Mouse (Mus musculus) intestine, embryonic 15.5 days (tissue): ENCODE results near the gene Sgo2a. TPM values are rescaled to one million over a fixed set of nuclear protein-coding genes. Genes with fewer than 3 reads are reported as not detected.

Source experiments
- ATAC-seq: fragments of 200-750 bp; cut with Nextera tagmentation; 2 replicates; pipeline ENCODE4 v1.8.0; 2017; ENCODE audit warnings: moderate TSS enrichment, moderate library complexity
- H3K27ac ChIP-seq: fragments of 300-500 bp; sonication (generic); 2 replicates; pipeline ENCODE4 v1.5.1; 2015; ENCODE audit warnings: mild to moderate bottlenecking, inconsistent platforms
- H3K27me3 ChIP-seq: fragments of 300-500 bp; sonication (generic); replicated peaks from 2 replicates; pipeline ENCODE4 v1.6.1; 2015; ENCODE audit warnings: inconsistent platforms
- H3K36me3 ChIP-seq: fragments of 300-500 bp; sonication (generic); 2 replicates; pipeline ENCODE4 v1.6.1; 2015; ENCODE audit warnings: inconsistent platforms
- H3K4me1 ChIP-seq: fragments of 300-500 bp; sonication (generic); replicated peaks from 2 replicates; pipeline ENCODE4 v1.6.1; 2015; ENCODE audit warnings: inconsistent platforms
- H3K4me2 ChIP-seq: fragments of 300-500 bp; sonication (generic); replicated peaks from 2 replicates; pipeline ENCODE4 v1.6.1; 2015; ENCODE audit warnings: mild to moderate bottlenecking, inconsistent platforms
- H3K4me3 ChIP-seq: fragments of 300-500 bp; sonication (generic); replicated peaks from 2 replicates; pipeline ENCODE4 v1.5.1; 2015; ENCODE audit warnings: inconsistent platforms
- H3K9ac ChIP-seq: fragments of 300-500 bp; sonication (generic); 2 replicates; pipeline ENCODE4 v1.6.1; 2015; ENCODE audit warnings: inconsistent platforms
- H3K9me3 ChIP-seq: fragments of 300-500 bp; sonication (generic); 2 replicates; pipeline ENCODE4 v1.6.1; 2016; ENCODE audit warnings: inconsistent platforms
- WGBS: fragments of 180-500 bp; shearing (Covaris S2); methylation state at CpG from one replicate; pipeline ENCODE4 v1.1.7; 2015; 5-methylcytosine and 5-hydroxymethylcytosine counted together
- polyA plus RNA-seq: library from polyadenylated mRNA; unstranded; fragments of >200 nt; fragmentation: Nextera tagmentation; extraction: Ambion mirVana; gene quantifications from 2 replicates; pipeline ENCODE4 v1.2.1, GENCODE M21; 2015

Sgo2a gene
- 12.1 and 16.0 TPM in 2 replicates for polyA plus RNA-seq

DNA sequence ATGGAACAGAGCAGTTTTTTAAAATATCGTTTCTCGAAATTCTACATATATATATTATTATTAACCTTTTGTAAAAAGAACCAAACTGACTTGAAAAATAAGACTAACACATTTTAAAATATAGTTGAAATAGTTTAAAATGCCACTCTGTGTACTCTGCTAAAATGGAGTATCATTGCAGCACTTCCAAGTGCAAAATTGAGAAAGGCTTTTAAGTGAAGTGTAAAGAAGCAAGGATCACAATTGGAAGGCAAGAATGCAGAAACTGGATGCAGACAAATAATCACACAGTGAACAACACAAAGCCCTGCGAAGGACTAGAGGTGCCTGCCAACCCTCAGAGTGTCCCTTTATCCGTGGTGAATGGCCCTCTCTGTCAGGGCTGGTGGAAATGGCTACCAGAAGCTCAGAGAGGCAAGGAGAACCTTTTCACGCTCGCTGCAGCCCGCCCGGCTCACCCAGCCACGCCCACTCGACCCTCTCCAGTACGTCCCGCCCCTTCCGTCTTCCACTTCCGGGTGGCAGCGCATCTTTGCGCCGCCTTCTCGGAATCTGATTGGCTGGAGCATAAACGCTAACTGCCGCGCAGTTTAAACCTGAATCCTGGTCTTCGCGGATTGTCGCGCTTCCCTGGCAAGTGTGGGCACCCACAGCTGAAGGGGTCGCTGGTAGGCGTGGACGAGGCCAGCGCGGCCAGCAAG, at the start of gene Sgo2a:
Gene Sgo2a (plus strand): TSS at position 540 of the 701 bp plus-strand sequence.
- Histone ChIP-seq H3K27ac (peak within 1 kb of the TSS; percentile 73), H3K9me3 (no peaks in the 10 kb centered on the region), H3K9ac (peak within 1 kb of the TSS; percentile 82), H3K4me3 (peak within 1 kb of the TSS; percentile 90), H3K4me2 (peak within 1 kb of the TSS; percentile 74), H3K4me1 (peaks cover 12% of the 10 kb centered on the region; the same call in 1 of the 2 replicates), H3K27me3 (no peaks in the 10 kb centered on the region), H3K36me3 (no peaks in the 10 kb centered on the region)
- WGBS = 6% methylated on average over 30 of the region's 30 CpGs
- ATAC-seq = peak; percentile 99

GRCm38 (mm10) chr1:57947552-57948347, 48.0 kb upstream of the Sgo2a start:
- 18% methylated on average over 2 of the region's 2 CpGs for WGBS
- H3K27me3 ChIP-seq = no peaks in the 10 kb centered on the region
- no peak overlapping the region for H3K27ac ChIP-seq
- H3K4me2 ChIP-seq = no peak overlapping the region
- H3K4me3 ChIP-seq = no peak overlapping the region
- H3K4me1 ChIP-seq = no peaks in the 10 kb centered on the region
- ATAC-seq = no peak
- H3K36me3 ChIP-seq = no peaks in the 10 kb centered on the region
- H3K9ac ChIP-seq = no peak overlapping the region
- H3K9me3 ChIP-seq = no peaks in the 10 kb centered on the region

- no peaks in the 10 kb centered on the region for H3K27me3 ChIP-seq
- H3K4me1 ChIP-seq = no peaks in the 10 kb centered on the region
- H3K4me2 ChIP-seq = no peak overlapping the region
- H3K4me3 ChIP-seq = no peak overlapping the region
- 22% methylated on average over 1 of the region's 1 CpGs for WGBS
- no peak overlapping the region for H3K27ac ChIP-seq
- H3K9me3 ChIP-seq = no peaks in the 10 kb centered on the region
- H3K9ac ChIP-seq = no peak overlapping the region
- H3K36me3 ChIP-seq = no peaks in the 10 kb centered on the region
- no peak for ATAC-seq
These were observed 46.6 kb upstream of the Sgo2a start for GRCm38 (mm10) chr1:57949195-57949594.

DNA sequence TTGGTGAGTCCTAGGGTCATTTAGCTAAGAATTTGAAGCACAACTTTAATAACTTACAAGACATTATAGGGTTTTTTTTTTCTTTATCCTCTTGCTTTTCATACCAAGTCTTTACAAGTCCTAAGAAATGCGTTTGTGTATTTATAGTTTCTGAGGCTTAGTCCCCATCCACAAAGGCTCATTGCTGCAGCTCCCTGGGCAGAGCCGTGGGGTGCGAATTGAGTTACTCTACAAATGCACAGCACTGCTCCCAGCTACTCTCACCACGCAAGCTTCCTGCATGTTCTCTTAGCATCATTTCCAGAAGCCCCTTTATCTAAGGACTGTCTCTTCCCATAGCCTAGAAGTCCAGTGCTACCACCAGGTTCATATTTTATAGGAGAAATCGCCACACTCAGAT, 46.1 kb upstream of the Sgo2a start:
- Histone ChIP-seq H3K9ac (no peak overlapping the region), H3K27ac (no peak overlapping the region), H3K27me3 (no peaks in the 10 kb centered on the region), H3K9me3 (no peaks in the 10 kb centered on the region), H3K4me2 (no peak overlapping the region), H3K36me3 (no peaks in the 10 kb centered on the region), H3K4me1 (no peaks in the 10 kb centered on the region), H3K4me3 (no peak overlapping the region)
- 82% methylated on average over 5 of the region's 5 CpGs for WGBS
- no peak for ATAC-seq

DNA sequence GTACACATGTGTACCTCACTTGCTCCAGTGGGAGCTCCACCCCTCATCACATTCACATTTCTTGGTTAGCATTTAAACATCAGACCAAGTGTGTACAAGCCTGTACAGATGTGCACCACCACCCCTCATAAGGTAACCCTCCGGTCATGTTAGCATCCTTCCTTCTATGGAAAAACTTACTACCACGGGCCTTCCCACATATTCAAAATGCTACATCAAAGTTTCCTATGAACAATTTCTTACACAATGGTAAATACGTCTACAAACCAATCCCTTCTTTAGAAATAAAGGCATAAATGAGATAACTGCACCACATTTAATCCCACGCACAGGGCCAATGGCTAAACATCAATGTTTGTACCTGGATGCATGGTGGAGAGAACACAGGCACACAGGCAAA, 43.3 kb upstream of the Sgo2a start:
- H3K4me1 ChIP-seq = no peaks in the 10 kb centered on the region
- no peaks in the 10 kb centered on the region for H3K27me3 ChIP-seq
- H3K4me2 ChIP-seq = no peak overlapping the region
- ATAC-seq = no peak
- WGBS = 96% methylated on average over 4 of the region's 4 CpGs
- no peak overlapping the region for H3K27ac ChIP-seq
- H3K36me3 ChIP-seq = 0 out of 2 replicates have a peak, but pooled peaks cover 3% of the 10 kb centered on the region
- H3K9ac ChIP-seq = no peak overlapping the region
- no peak overlapping the region for H3K4me3 ChIP-seq
- no peaks in the 10 kb centered on the region for H3K9me3 ChIP-seq

- no peak overlapping the region for H3K9ac ChIP-seq
- H3K27ac ChIP-seq = no peak overlapping the region
- 84% methylated on average over 16 of the region's 16 CpGs for WGBS
- ATAC-seq = no peak
- no peaks in the 10 kb centered on the region for H3K9me3 ChIP-seq
- H3K4me2 ChIP-seq = no peak overlapping the region
- H3K4me3 ChIP-seq = no peak overlapping the region
- H3K36me3 ChIP-seq = 0 out of 2 replicates have a peak, but pooled peaks cover 3% of the 10 kb centered on the region
- no peaks in the 10 kb centered on the region for H3K27me3 ChIP-seq
- no peaks in the 10 kb centered on the region for H3K4me1 ChIP-seq
These were observed 42.0 kb upstream of the Sgo2a start for GRCm38 (mm10) chr1:57953586-57954375.

DNA sequence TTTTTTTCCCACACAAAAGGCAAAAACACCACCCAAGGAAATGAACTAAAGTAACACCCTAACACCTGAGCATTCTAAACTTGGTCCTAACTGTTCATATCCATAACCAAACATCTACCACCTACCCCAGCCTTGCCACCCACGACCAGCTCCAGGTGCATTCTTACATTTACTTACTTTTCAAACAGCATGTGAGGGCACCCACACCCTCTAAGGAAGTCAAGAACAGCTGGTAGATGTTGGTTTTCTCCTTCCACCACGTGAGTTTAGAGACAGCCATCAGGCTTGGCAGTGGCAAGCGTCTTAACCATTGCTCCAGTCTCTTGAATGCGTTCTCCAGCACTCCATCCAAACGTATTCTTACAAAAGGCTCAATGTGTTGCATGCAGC, 41.4 kb upstream of the Sgo2a start:
- no peak overlapping the region for H3K4me3 ChIP-seq
- H3K27ac ChIP-seq = no peak overlapping the region
- ATAC-seq = no peak
- 0 out of 2 replicates have a peak, but pooled peaks cover 4% of the 10 kb centered on the region for H3K36me3 ChIP-seq
- H3K9ac ChIP-seq = no peak overlapping the region
- no peaks in the 10 kb centered on the region for H3K9me3 ChIP-seq
- 87% methylated on average over 5 of the region's 5 CpGs for WGBS
- H3K27me3 ChIP-seq = no peaks in the 10 kb centered on the region
- no peak overlapping the region for H3K4me2 ChIP-seq
- no peaks in the 10 kb centered on the region for H3K4me1 ChIP-seq

- H3K4me1 ChIP-seq = no peaks in the 10 kb centered on the region
- H3K4me3 ChIP-seq = no peak overlapping the region
- H3K9ac ChIP-seq = no peak overlapping the region
- H3K36me3 ChIP-seq = 0 out of 2 replicates have a peak, but pooled peaks cover 8% of the 10 kb centered on the region
- H3K27ac ChIP-seq = no peak overlapping the region
- ATAC-seq = no peak
- no peak overlapping the region for H3K4me2 ChIP-seq
- H3K9me3 ChIP-seq = no peaks in the 10 kb centered on the region
- H3K27me3 ChIP-seq = no peaks in the 10 kb centered on the region
- WGBS = 97% methylated on average over 1 of the region's 1 CpGs
These were observed 40.0 kb upstream of the Sgo2a start for GRCm38 (mm10) chr1:57955774-57956173.

GRCm38 (mm10) chr1:57969327-57970271, 26.2 kb upstream of the Sgo2a start:
- Histone ChIP-seq H3K4me3 (peak overlapping the region; percentile 83), H3K27me3 (no peaks in the 10 kb centered on the region), H3K27ac (peak overlapping the region; percentile 71), H3K4me2 (peak overlapping the region; percentile 75), H3K9me3 (no peaks in the 10 kb centered on the region), H3K9ac (peak overlapping the region; percentile 90), H3K36me3 (peaks cover 3% of the 10 kb centered on the region; the same call in 1 of the 2 replicates), H3K4me1 (0 out of 2 replicates have a peak, but pooled peaks cover 3% of the 10 kb centered on the region)
- ATAC-seq = peak; percentile 98
- WGBS = under 1% methylated on average over 65 of the region's 65 CpGs

- Histone ChIP-seq H3K27ac (no peak overlapping the region), H3K9ac (no peak overlapping the region), H3K27me3 (no peaks in the 10 kb centered on the region), H3K4me2 (no peak overlapping the region), H3K4me3 (no peak overlapping the region), H3K36me3 (no peaks in the 10 kb centered on the region), H3K9me3 (no peaks in the 10 kb centered on the region), H3K4me1 (0 out of 2 replicates have a peak, but pooled peaks cover 3% of the 10 kb centered on the region)
- 83% methylated on average over 2 of the region's 2 CpGs for WGBS
- no peak for ATAC-seq
These were observed 24.2 kb upstream of the Sgo2a start for GRCm38 (mm10) chr1:57971588-57971987.

DNA sequence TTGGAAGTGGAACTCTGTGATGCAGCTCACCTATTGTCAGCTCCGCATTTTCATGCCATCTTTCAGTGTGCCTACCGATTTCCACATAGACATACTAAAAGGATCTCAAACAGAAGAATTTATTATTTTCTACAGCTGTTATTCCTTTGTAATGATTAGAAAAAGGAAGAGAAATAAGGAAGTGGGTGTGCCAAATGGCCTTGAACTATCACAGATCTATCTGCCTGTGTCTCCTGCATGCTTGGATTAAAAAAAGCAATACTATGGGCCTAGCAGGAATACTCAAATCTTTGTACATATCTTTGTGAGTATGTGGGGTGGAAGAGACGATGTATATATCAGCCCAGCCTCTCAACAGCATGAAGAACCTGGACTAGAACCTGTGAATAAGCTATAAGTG, 18.9 kb upstream of the Sgo2a start:
- no peak for ATAC-seq
- Histone ChIP-seq H3K4me2 (no peak overlapping the region), H3K27ac (no peak overlapping the region), H3K9me3 (no peaks in the 10 kb centered on the region), H3K9ac (no peak overlapping the region), H3K36me3 (no peaks in the 10 kb centered on the region), H3K4me1 (no peaks in the 10 kb centered on the region), H3K4me3 (no peak overlapping the region), H3K27me3 (no peaks in the 10 kb centered on the region)
- 90% methylated on average over 3 of the region's 3 CpGs for WGBS
